Mouse (Mus musculus): ENCODE measurements around the gene Gm10964. TPM values are rescaled to one million over a fixed set of nuclear protein-coding genes. Genes with fewer than 3 reads are reported as not detected.

Gene Gm10964
- polyA plus RNA-seq, 1 experiment = not detected

GRCm38 (mm10) chr3:103778660-103779059 is 39.5 kb downstream of the Gm10964 start:
- H3K27me3 ChIP-seq (ENCODE audit: control insufficient read depth, insufficient read depth, low read length, poor library complexity, severe bottlenecking) = no peaks in the 10 kb centered on the region
- peaks cover 10% of the 10 kb centered on the region for H3K36me3 ChIP-seq (ENCODE audit: control insufficient read depth, insufficient read depth, low read length, poor library complexity, severe bottlenecking)
- H3K4me1 ChIP-seq (ENCODE audit: control insufficient read depth, insufficient read depth, low read length) = peaks cover 2% of the 10 kb centered on the region
- no peak overlapping the region for H3K27ac ChIP-seq (ENCODE audit: insufficient read depth, low read length)
- H3K9ac ChIP-seq (ENCODE audit: low read depth, poor library complexity, severe bottlenecking) = no peak overlapping the region
- H3K4me3 ChIP-seq (ENCODE audit: low read depth, low read length) = no peak overlapping the region
- no peak for TF ChIP-seq EP300 (IDR thresholded peaks at IDR 0.05; ENCODE audit: insufficient read depth, low read depth, low read length)
- no peak for TF ChIP-seq POLR2A (IDR thresholded peaks at IDR 0.05; ENCODE audit: insufficient read depth, low read length)
- TF ChIP-seq CTCF (IDR thresholded peaks at IDR 0.05; ENCODE audit: low read depth, low read length) = no peak
- no peaks in the 10 kb centered on the region for H3K9me3 ChIP-seq (replicated peaks; ENCODE audit: control insufficient read depth, insufficient read depth, low read length, poor library complexity, severe bottlenecking)

- Histone ChIP-seq H3K9ac (ENCODE audit: low read depth, poor library complexity, severe bottlenecking) (no peak overlapping the region), H3K4me3 (ENCODE audit: low read depth, low read length) (no peak overlapping the region), H3K27me3 (ENCODE audit: control insufficient read depth, insufficient read depth, low read length, poor library complexity, severe bottlenecking) (no peaks in the 10 kb centered on the region), H3K36me3 (ENCODE audit: control insufficient read depth, insufficient read depth, low read length, poor library complexity, severe bottlenecking) (peaks cover 10% of the 10 kb centered on the region), H3K9me3 (replicated peaks; ENCODE audit: control insufficient read depth, insufficient read depth, low read length, poor library complexity, severe bottlenecking) (no peaks in the 10 kb centered on the region), H3K27ac (ENCODE audit: insufficient read depth, low read length) (no peak overlapping the region), H3K4me1 (ENCODE audit: control insufficient read depth, insufficient read depth, low read length) (peaks cover 2% of the 10 kb centered on the region)
- TF ChIP-seq CTCF (IDR thresholded peaks at IDR 0.05; ENCODE audit: low read depth, low read length) (no peak), POLR2A (IDR thresholded peaks at IDR 0.05; ENCODE audit: insufficient read depth, low read length) (no peak), EP300 (IDR thresholded peaks at IDR 0.05; ENCODE audit: insufficient read depth, low read depth, low read length) (no peak)
Observed at GRCm38 (mm10) chr3:103779183-103779582, 40.0 kb downstream of the Gm10964 start.

DNA sequence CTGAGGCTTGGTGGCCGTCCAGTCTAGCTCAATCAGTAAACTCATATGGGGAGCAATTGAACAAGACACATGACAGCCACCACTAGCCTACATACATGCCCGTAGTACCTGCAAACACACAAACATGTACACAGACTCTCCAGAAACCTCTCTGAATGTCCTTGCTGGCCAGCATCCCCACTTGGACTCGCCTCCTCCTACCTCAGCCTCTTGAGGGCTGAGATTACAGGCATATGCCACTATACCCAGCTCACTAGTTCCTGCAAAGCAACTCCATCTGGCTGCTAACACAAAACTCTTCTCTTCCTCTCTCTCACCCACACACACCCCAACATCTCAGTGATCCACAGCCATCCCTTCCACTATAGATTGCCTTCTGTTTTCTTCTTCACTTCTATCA is 41.1 kb downstream of the Gm10964 start:
- TF ChIP-seq POLR2A (IDR thresholded peaks at IDR 0.05; ENCODE audit: insufficient read depth, low read length) = no peak
- TF ChIP-seq EP300 (IDR thresholded peaks at IDR 0.05; ENCODE audit: insufficient read depth, low read depth, low read length) = no peak
- TF ChIP-seq CTCF (IDR thresholded peaks at IDR 0.05; ENCODE audit: low read depth, low read length) = no peak
- H3K4me3 ChIP-seq (ENCODE audit: low read depth, low read length) = no peak overlapping the region
- H3K9me3 ChIP-seq (replicated peaks; ENCODE audit: control insufficient read depth, insufficient read depth, low read length, poor library complexity, severe bottlenecking) = no peaks in the 10 kb centered on the region
- H3K27ac ChIP-seq (ENCODE audit: insufficient read depth, low read length) = no peak overlapping the region
- H3K9ac ChIP-seq (ENCODE audit: low read depth, poor library complexity, severe bottlenecking) = no peak overlapping the region
- peaks cover 2% of the 10 kb centered on the region for H3K4me1 ChIP-seq (ENCODE audit: control insufficient read depth, insufficient read depth, low read length)
- no peaks in the 10 kb centered on the region for H3K27me3 ChIP-seq (ENCODE audit: control insufficient read depth, insufficient read depth, low read length, poor library complexity, severe bottlenecking)
- peaks cover 10% of the 10 kb centered on the region for H3K36me3 ChIP-seq (ENCODE audit: control insufficient read depth, insufficient read depth, low read length, poor library complexity, severe bottlenecking)

- H3K36me3 ChIP-seq (ENCODE audit: control insufficient read depth, insufficient read depth, low read length, poor library complexity, severe bottlenecking) = peaks cover 10% of the 10 kb centered on the region
- H3K9me3 ChIP-seq (replicated peaks; ENCODE audit: control insufficient read depth, insufficient read depth, low read length, poor library complexity, severe bottlenecking) = no peaks in the 10 kb centered on the region
- no peaks in the 10 kb centered on the region for H3K27me3 ChIP-seq (ENCODE audit: control insufficient read depth, insufficient read depth, low read length, poor library complexity, severe bottlenecking)
- peaks cover 2% of the 10 kb centered on the region for H3K4me1 ChIP-seq (ENCODE audit: control insufficient read depth, insufficient read depth, low read length)
- H3K4me3 ChIP-seq (ENCODE audit: low read depth, low read length) = no peak overlapping the region
- H3K9ac ChIP-seq (ENCODE audit: low read depth, poor library complexity, severe bottlenecking) = no peak overlapping the region
- H3K27ac ChIP-seq (ENCODE audit: insufficient read depth, low read length) = no peak overlapping the region
- TF ChIP-seq EP300 (IDR thresholded peaks at IDR 0.05; ENCODE audit: insufficient read depth, low read depth, low read length) = no peak
- TF ChIP-seq POLR2A (IDR thresholded peaks at IDR 0.05; ENCODE audit: insufficient read depth, low read length) = no peak
Observed at GRCm38 (mm10) chr3:103780777-103781176, 41.6 kb downstream of the Gm10964 start.

GRCm38 (mm10) chr3:103782844-103783609 is 43.9 kb downstream of the Gm10964 start:
- no peaks in the 10 kb centered on the region for H3K9me3 ChIP-seq (replicated peaks; ENCODE audit: control insufficient read depth, insufficient read depth, low read length, poor library complexity, severe bottlenecking)
- peaks cover 2% of the 10 kb centered on the region for H3K4me1 ChIP-seq (ENCODE audit: control insufficient read depth, insufficient read depth, low read length)
- H3K4me3 ChIP-seq (ENCODE audit: low read depth, low read length) = no peak overlapping the region
- no peaks in the 10 kb centered on the region for H3K27me3 ChIP-seq (ENCODE audit: control insufficient read depth, insufficient read depth, low read length, poor library complexity, severe bottlenecking)
- no peaks in the 10 kb centered on the region for H3K36me3 ChIP-seq (ENCODE audit: control insufficient read depth, insufficient read depth, low read length, poor library complexity, severe bottlenecking)
- no peak overlapping the region for H3K9ac ChIP-seq (ENCODE audit: low read depth, poor library complexity, severe bottlenecking)
- no peak for TF ChIP-seq CTCF (IDR thresholded peaks at IDR 0.05; ENCODE audit: low read depth, low read length)
- no peak for TF ChIP-seq EP300 (IDR thresholded peaks at IDR 0.05; ENCODE audit: insufficient read depth, low read depth, low read length)
- no peak for TF ChIP-seq POLR2A (IDR thresholded peaks at IDR 0.05; ENCODE audit: insufficient read depth, low read length)
- H3K27ac ChIP-seq (ENCODE audit: insufficient read depth, low read length) = no peak overlapping the region

DNA sequence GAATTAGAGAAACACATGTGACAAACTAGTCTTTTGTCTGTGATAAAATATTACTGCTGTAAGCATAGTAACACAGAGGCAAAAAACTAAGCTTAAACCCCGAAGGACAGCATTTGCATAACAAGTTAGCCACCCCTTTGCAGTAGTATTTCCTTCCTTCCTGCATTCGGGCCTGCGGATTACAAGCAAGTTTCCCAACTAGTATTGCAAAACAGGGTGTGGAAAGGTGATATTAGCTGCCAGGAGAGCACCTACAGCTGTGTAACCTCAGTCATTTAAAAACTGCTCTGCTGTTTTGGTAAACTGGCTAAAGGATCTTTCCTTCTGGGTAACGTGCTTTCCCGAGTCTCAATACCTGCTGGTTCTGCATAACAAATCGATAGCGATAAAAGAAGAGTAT is 48.1 kb downstream of the Gm10964 start:
- H3K4me3 ChIP-seq (ENCODE audit: low read depth, low read length) = no peak overlapping the region
- H3K27ac ChIP-seq (ENCODE audit: insufficient read depth, low read length) = peak overlapping the region; percentile 44; the same call in 1 of the 2 replicates
- H3K4me1 ChIP-seq (ENCODE audit: control insufficient read depth, insufficient read depth, low read length) = peaks cover 4% of the 10 kb centered on the region
- H3K36me3 ChIP-seq (ENCODE audit: control insufficient read depth, insufficient read depth, low read length, poor library complexity, severe bottlenecking) = no peaks in the 10 kb centered on the region
- no peaks in the 10 kb centered on the region for H3K27me3 ChIP-seq (ENCODE audit: control insufficient read depth, insufficient read depth, low read length, poor library complexity, severe bottlenecking)
- no peaks in the 10 kb centered on the region for H3K9me3 ChIP-seq (replicated peaks; ENCODE audit: control insufficient read depth, insufficient read depth, low read length, poor library complexity, severe bottlenecking)
- no peak overlapping the region for H3K9ac ChIP-seq (ENCODE audit: low read depth, poor library complexity, severe bottlenecking)
- TF ChIP-seq POLR2A (IDR thresholded peaks at IDR 0.05; ENCODE audit: insufficient read depth, low read length) (no peak), CTCF (IDR thresholded peaks at IDR 0.05; ENCODE audit: low read depth, low read length) (no peak), EP300 (IDR thresholded peaks at IDR 0.05; ENCODE audit: insufficient read depth, low read depth, low read length) (no peak)

Data from ES-Bruce4 (cell line).